Mouse (Mus musculus): ENCODE measurements at regions not wholly inside any gene's neighbourhood (a gene's known extent, or its start where the extent isn't known, plus 50 kb on each side); places are given as distances from the start of the nearest gene placed in this dataset.

DNA sequence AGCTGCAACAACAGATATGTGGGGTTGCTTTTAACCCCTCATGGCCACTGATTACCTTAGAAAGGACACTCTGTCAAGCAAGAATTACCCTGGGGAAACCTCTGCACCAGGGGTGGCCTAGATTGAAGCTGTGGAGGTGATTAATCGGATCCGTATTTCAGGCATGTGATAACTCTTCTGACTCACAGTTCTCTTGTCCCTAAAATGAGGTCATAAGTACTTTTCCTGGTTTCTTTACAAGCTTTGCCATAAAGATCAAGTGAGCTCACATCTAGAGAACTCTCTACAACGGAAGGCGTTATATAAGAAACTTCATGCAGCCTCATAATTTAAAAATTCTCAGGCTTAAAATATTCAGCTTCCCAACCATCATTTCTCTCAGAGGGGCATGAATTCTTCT is 688.2 kb downstream of the Utrn start:
- TF ChIP-seq TAL1 (IDR thresholded peaks at IDR 0.05; ENCODE audit: low read length) (no peak), RCOR1 (IDR thresholded peaks at IDR 0.05; ENCODE audit: low read depth, low read length) (no peak), POLR2A (IDR thresholded peaks at IDR 0.05; ENCODE audit: control insufficient read depth in 1 of 2, insufficient read depth in 1 of 2, low read depth in 1 of 2, low read length in 2 of 2, poor library complexity in 1 of 2) (no peak), CTCF (IDR thresholded peaks at IDR 0.05 in 2 of 3, conservative IDR thresholded peaks at IDR 0.05 in 1 of 3; ENCODE audit: control insufficient read depth in 1 of 3, insufficient read depth in 1 of 3, low read depth in 2 of 3, low read length in 3 of 3, poor library complexity in 1 of 3, severe bottlenecking in 1 of 3) (no peak), MYB (IDR thresholded peaks at IDR 0.05; ENCODE audit: low read depth, low read length) (no peak), ZC3H11A (IDR thresholded peaks at IDR 0.05; ENCODE audit: low read depth, low read length) (no peak), ETS1 (IDR thresholded peaks at IDR 0.05; ENCODE audit: low read depth, low read length) (no peak), GABPA (IDR thresholded peaks at IDR 0.05; ENCODE audit: low read depth, low read length) (no peak), EP300 (IDR thresholded peaks at IDR 0.05; ENCODE audit: low read depth in 1 of 2, low read length in 2 of 2) (no peak), POLR2AphosphoS2 (IDR thresholded peaks at IDR 0.05; ENCODE audit: low read length) (no peak), RAD21 (IDR thresholded peaks at IDR 0.05; ENCODE audit: low read depth, low read length) (no peak), CHD2 (IDR thresholded peaks at IDR 0.05; ENCODE audit: low read length) (no peak), MAX (IDR thresholded peaks at IDR 0.05; ENCODE audit: low read length) (no peak), MEF2A (IDR thresholded peaks at IDR 0.05; ENCODE audit: extremely low read depth, insufficient replicate concordance, low read depth, low read length, poor library complexity, severe bottlenecking) (no peak)

All from MEL (cell line).